Mouse (Mus musculus): ENCODE data around the gene Actl6b. TPM values are rescaled to one million over a fixed set of nuclear protein-coding genes. Genes with fewer than 3 reads are reported as not detected.

Actl6b gene
- polyA plus RNA-seq (2014; fragmentation: Nextera tagmentation; extraction: Ambion mirVana), result 0.65 and 1.0 TPM in 2 replicates

GRCm38 (mm10) chr5:137553411-137553837 is at the start of gene Actl6b:
TSS of gene Actl6b (plus strand) at chr5:137553517.
- peaks cover 24% of the 10 kb centered on the region for H3K27me3 ChIP-seq (ENCODE audit: control insufficient read depth, insufficient read depth, low read length)
- no peaks in the 10 kb centered on the region for H3K9me3 ChIP-seq (replicated peaks; ENCODE audit: control insufficient read depth, low read length)
- H3K27ac ChIP-seq (ENCODE audit: low read depth, low read length), result no peak within 1 kb of the TSS
- ATAC-seq (replicated peaks; ENCODE audit: insufficient number of reproducible peaks, low FRiP score, low TSS enrichment), result 0 out of 2 replicates have a peak, but pooled peaks have one; percentile 49
- WGBS (ENCODE audit: insufficient replicate concordance), result under 1% methylated on average over 37 of the region's 37 CpGs
- H3K9ac ChIP-seq (ENCODE audit: low read depth, low read length), result no peak within 1 kb of the TSS
- no peaks in the 10 kb centered on the region for H3K36me3 ChIP-seq (ENCODE audit: control insufficient read depth, insufficient read depth, low read length)
- no peaks in the 10 kb centered on the region for H3K4me1 ChIP-seq (ENCODE audit: control insufficient read depth, insufficient read depth, low read length)
- H3K4me2 ChIP-seq, result peak within 1 kb of the TSS; percentile 50
- H3K4me3 ChIP-seq (ENCODE audit: low read depth, low read length), result peak within 1 kb of the TSS; percentile 18; the same call in 1 of the 2 replicates

GRCm38 (mm10) chr5:137504041-137504440 is 49.3 kb upstream of the Actl6b start:
- Histone ChIP-seq H3K9me3 (replicated peaks; ENCODE audit: control insufficient read depth, low read length) (no peaks in the 10 kb centered on the region), H3K36me3 (ENCODE audit: control insufficient read depth, insufficient read depth, low read length) (no peaks in the 10 kb centered on the region), H3K27ac (ENCODE audit: low read depth, low read length) (no peak overlapping the region), H3K9ac (ENCODE audit: low read depth, low read length) (no peak overlapping the region), H3K4me1 (ENCODE audit: control insufficient read depth, insufficient read depth, low read length) (peaks cover 11% of the 10 kb centered on the region), H3K4me3 (ENCODE audit: low read depth, low read length) (no peak overlapping the region), H3K27me3 (ENCODE audit: control insufficient read depth, insufficient read depth, low read length) (no peaks in the 10 kb centered on the region), H3K4me2 (no peak overlapping the region)
- no peak for ATAC-seq (replicated peaks; ENCODE audit: insufficient number of reproducible peaks, low FRiP score, low TSS enrichment)
- WGBS (ENCODE audit: insufficient replicate concordance), result 80% methylated on average over 6 of the region's 6 CpGs

- Histone ChIP-seq H3K4me2 (peak overlapping the region; percentile 95), H3K27me3 (ENCODE audit: control insufficient read depth, insufficient read depth, low read length) (no peaks in the 10 kb centered on the region), H3K9me3 (replicated peaks; ENCODE audit: control insufficient read depth, low read length) (no peaks in the 10 kb centered on the region), H3K9ac (ENCODE audit: low read depth, low read length) (peak overlapping the region; percentile 99), H3K36me3 (ENCODE audit: control insufficient read depth, insufficient read depth, low read length) (no peaks in the 10 kb centered on the region), H3K4me1 (ENCODE audit: control insufficient read depth, insufficient read depth, low read length) (peaks cover 23% of the 10 kb centered on the region), H3K27ac (ENCODE audit: low read depth, low read length) (peak overlapping the region; percentile 78), H3K4me3 (ENCODE audit: low read depth, low read length) (peak overlapping the region; percentile 89)
- ATAC-seq (replicated peaks; ENCODE audit: insufficient number of reproducible peaks, low FRiP score, low TSS enrichment), result peak; percentile 63
- WGBS (ENCODE audit: insufficient replicate concordance), result 2% methylated on average over 31 of the region's 52 CpGs
Measured at GRCm38 (mm10) chr5:137510014-137510501, 43.3 kb upstream of the Actl6b start.

GRCm38 (mm10) chr5:137510573-137511390 is 42.5 kb upstream of the Actl6b start:
- peaks cover 23% of the 10 kb centered on the region for H3K4me1 ChIP-seq (ENCODE audit: control insufficient read depth, insufficient read depth, low read length)
- H3K4me3 ChIP-seq (ENCODE audit: low read depth, low read length), result peak overlapping the region; percentile 89
- peak overlapping the region; percentile 95 for H3K4me2 ChIP-seq
- H3K27ac ChIP-seq (ENCODE audit: low read depth, low read length), result peak overlapping the region; percentile 78
- H3K27me3 ChIP-seq (ENCODE audit: control insufficient read depth, insufficient read depth, low read length), result no peaks in the 10 kb centered on the region
- peak; percentile 55 for ATAC-seq (replicated peaks; ENCODE audit: insufficient number of reproducible peaks, low FRiP score, low TSS enrichment)
- WGBS (ENCODE audit: insufficient replicate concordance), result under 1% methylated on average over 36 of the region's 83 CpGs
- H3K9me3 ChIP-seq (replicated peaks; ENCODE audit: control insufficient read depth, low read length), result no peaks in the 10 kb centered on the region
- no peaks in the 10 kb centered on the region for H3K36me3 ChIP-seq (ENCODE audit: control insufficient read depth, insufficient read depth, low read length)
- H3K9ac ChIP-seq (ENCODE audit: low read depth, low read length), result peak overlapping the region; percentile 99

- peak overlapping the region; percentile 89 for H3K4me3 ChIP-seq (ENCODE audit: low read depth, low read length)
- no peaks in the 10 kb centered on the region for H3K9me3 ChIP-seq (replicated peaks; ENCODE audit: control insufficient read depth, low read length)
- 78% methylated on average over 3 of the region's 3 CpGs for WGBS (ENCODE audit: insufficient replicate concordance)
- H3K27me3 ChIP-seq (ENCODE audit: control insufficient read depth, insufficient read depth, low read length), result no peaks in the 10 kb centered on the region
- H3K4me1 ChIP-seq (ENCODE audit: control insufficient read depth, insufficient read depth, low read length), result peaks cover 23% of the 10 kb centered on the region
- H3K9ac ChIP-seq (ENCODE audit: low read depth, low read length), result no peak overlapping the region
- H3K27ac ChIP-seq (ENCODE audit: low read depth, low read length), result no peak overlapping the region
- peak overlapping the region; percentile 95 for H3K4me2 ChIP-seq
- no peaks in the 10 kb centered on the region for H3K36me3 ChIP-seq (ENCODE audit: control insufficient read depth, insufficient read depth, low read length)
- ATAC-seq (replicated peaks; ENCODE audit: insufficient number of reproducible peaks, low FRiP score, low TSS enrichment), result no peak
Measured at GRCm38 (mm10) chr5:137511706-137512105, 41.6 kb upstream of the Actl6b start.

GRCm38 (mm10) chr5:137512847-137513794 is 40.2 kb upstream of the Actl6b start:
- Histone ChIP-seq H3K4me2 (no peak overlapping the region), H3K36me3 (ENCODE audit: control insufficient read depth, insufficient read depth, low read length) (no peaks in the 10 kb centered on the region), H3K4me3 (ENCODE audit: low read depth, low read length) (no peak overlapping the region), H3K27me3 (ENCODE audit: control insufficient read depth, insufficient read depth, low read length) (no peaks in the 10 kb centered on the region), H3K9ac (ENCODE audit: low read depth, low read length) (no peak overlapping the region), H3K27ac (ENCODE audit: low read depth, low read length) (no peak overlapping the region), H3K9me3 (replicated peaks; ENCODE audit: control insufficient read depth, low read length) (no peaks in the 10 kb centered on the region), H3K4me1 (ENCODE audit: control insufficient read depth, insufficient read depth, low read length) (peaks cover 23% of the 10 kb centered on the region)
- 78% methylated on average over 11 of the region's 11 CpGs for WGBS (ENCODE audit: insufficient replicate concordance)
- ATAC-seq (replicated peaks; ENCODE audit: insufficient number of reproducible peaks, low FRiP score, low TSS enrichment), result no peak

GRCm38 (mm10) chr5:137513951-137514721 is 39.2 kb upstream of the Actl6b start:
- Histone ChIP-seq H3K4me1 (ENCODE audit: control insufficient read depth, insufficient read depth, low read length) (peaks cover 23% of the 10 kb centered on the region), H3K36me3 (ENCODE audit: control insufficient read depth, insufficient read depth, low read length) (peaks cover 6% of the 10 kb centered on the region; the same call in 1 of the 2 replicates), H3K4me2 (no peak overlapping the region), H3K9me3 (replicated peaks; ENCODE audit: control insufficient read depth, low read length) (no peaks in the 10 kb centered on the region), H3K27me3 (ENCODE audit: control insufficient read depth, insufficient read depth, low read length) (no peaks in the 10 kb centered on the region), H3K4me3 (ENCODE audit: low read depth, low read length) (no peak overlapping the region), H3K27ac (ENCODE audit: low read depth, low read length) (no peak overlapping the region), H3K9ac (ENCODE audit: low read depth, low read length) (no peak overlapping the region)
- no peak for ATAC-seq (replicated peaks; ENCODE audit: insufficient number of reproducible peaks, low FRiP score, low TSS enrichment)
- WGBS (ENCODE audit: insufficient replicate concordance), result 87% methylated on average over 12 of the region's 12 CpGs

- no peak for ATAC-seq (replicated peaks; ENCODE audit: insufficient number of reproducible peaks, low FRiP score, low TSS enrichment)
- no peak overlapping the region for H3K4me3 ChIP-seq (ENCODE audit: low read depth, low read length)
- no peak overlapping the region for H3K27ac ChIP-seq (ENCODE audit: low read depth, low read length)
- no peaks in the 10 kb centered on the region for H3K27me3 ChIP-seq (ENCODE audit: control insufficient read depth, insufficient read depth, low read length)
- no peak overlapping the region for H3K9ac ChIP-seq (ENCODE audit: low read depth, low read length)
- no peak overlapping the region for H3K4me2 ChIP-seq
- peaks cover 23% of the 10 kb centered on the region for H3K4me1 ChIP-seq (ENCODE audit: control insufficient read depth, insufficient read depth, low read length)
- WGBS (ENCODE audit: insufficient replicate concordance), result 79% methylated on average over 3 of the region's 3 CpGs
- peaks cover 12% of the 10 kb centered on the region for H3K36me3 ChIP-seq (ENCODE audit: control insufficient read depth, insufficient read depth, low read length)
- H3K9me3 ChIP-seq (replicated peaks; ENCODE audit: control insufficient read depth, low read length), result no peaks in the 10 kb centered on the region
Measured at GRCm38 (mm10) chr5:137514811-137515210, 38.5 kb upstream of the Actl6b start.

Measured in heart, embryonic 11.5 days (tissue).